Mouse (Mus musculus) lung, adult 2 months (tissue): Measurements from ENCODE around the gene Ddx28. TPM values are rescaled to one million over a fixed set of nuclear protein-coding genes. Genes with fewer than 3 reads are reported as not detected.
"Not testable (repeated sequence)": the region's sequence is repeated elsewhere in the genome, so short reads cannot be mapped to it uniquely, and the experiment has no call there.

Source experiments
- DNase-seq: peaks from one replicate; pipeline ENCODE4 v3.0.0; 2022
- H3K4me1 ChIP-seq: fragments of 200-500 bp; 2 replicates; pipeline ENCODE4 v1.6.1; 2011; ENCODE audit warnings: low read length; ENCODE audit not compliant: control insufficient read depth, insufficient read depth
- H3K4me3 ChIP-seq: fragments of 200-500 bp; replicated peaks from 2 replicates; pipeline ENCODE3; 2011; ENCODE audit warnings: low read depth, mild to moderate bottlenecking, control low read depth, low read length; ENCODE audit errors: extremely low read depth
- CTCF ChIP-seq: fragments of 200-500 bp; IDR thresholded peaks from 2 replicates; pipeline ENCODE4 v1.5.1; 2011; ENCODE audit warnings: mild to moderate bottlenecking, low read length, control low read depth; ENCODE audit not compliant: insufficient read depth
- POLR2A ChIP-seq: fragments of 200-500 bp; IDR thresholded peaks from 2 replicates; pipeline ENCODE4 v1.6.1; 2011; ENCODE audit warnings: low read depth, mild to moderate bottlenecking, control low read depth, low read length, borderline replicate concordance; ENCODE audit errors: extremely low read depth
- WGBS: fragments of 180-500 bp; shearing (Covaris S2); methylation state at CpG from one replicate; pipeline ENCODE4 v1.1.7; 2018; 5-methylcytosine and 5-hydroxymethylcytosine counted together
- polyA plus RNA-seq: library from polyadenylated mRNA; depleted of rRNA; stranded (reverse); fragments of >200 nt; gene quantifications from 2 replicates; pipeline ENCODE4 v1.2.3, GENCODE M21; 2012

Ddx28 gene
- polyA plus RNA-seq, 1 experiment: 6.7 TPM

DNA sequence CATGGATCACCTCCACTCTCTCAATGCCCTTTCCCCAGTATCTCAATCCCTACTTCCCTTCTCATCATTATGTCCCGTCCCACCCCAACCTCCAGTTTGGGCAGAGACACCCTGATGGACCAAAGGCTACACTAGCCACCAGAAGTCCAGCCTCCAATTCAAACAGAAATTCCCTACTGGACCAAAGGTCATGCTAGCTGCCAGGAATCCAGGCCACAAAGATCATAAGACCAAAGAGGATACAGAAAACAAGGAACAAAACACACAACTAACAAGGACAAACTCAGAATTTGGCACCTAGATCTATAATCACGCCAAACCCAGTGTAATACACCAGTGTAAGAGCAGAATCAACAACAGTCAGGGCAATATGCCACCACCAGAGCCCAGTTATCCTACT, 12.7 kb downstream of the Ddx28 start:
- no peaks in the 10 kb centered on the region for H3K4me1 ChIP-seq
- no peak overlapping the region for H3K4me3 ChIP-seq
- no peak for DNase-seq
- no peak for TF ChIP-seq CTCF
- TF ChIP-seq POLR2A: no peak
- WGBS: 74% methylated on average over 2 of the region's 2 CpGs

GRCm38 (mm10) chr8:105996359-105996758, 15.3 kb downstream of the Ddx28 start:
- DNase-seq: peak; percentile 12
- WGBS: 61% methylated on average over 7 of the region's 7 CpGs
- Histone ChIP-seq H3K4me1 (peaks cover 4% of the 10 kb centered on the region), H3K4me3 (no peak overlapping the region)
- no peak for TF ChIP-seq CTCF
- TF ChIP-seq POLR2A: no peak

DNA sequence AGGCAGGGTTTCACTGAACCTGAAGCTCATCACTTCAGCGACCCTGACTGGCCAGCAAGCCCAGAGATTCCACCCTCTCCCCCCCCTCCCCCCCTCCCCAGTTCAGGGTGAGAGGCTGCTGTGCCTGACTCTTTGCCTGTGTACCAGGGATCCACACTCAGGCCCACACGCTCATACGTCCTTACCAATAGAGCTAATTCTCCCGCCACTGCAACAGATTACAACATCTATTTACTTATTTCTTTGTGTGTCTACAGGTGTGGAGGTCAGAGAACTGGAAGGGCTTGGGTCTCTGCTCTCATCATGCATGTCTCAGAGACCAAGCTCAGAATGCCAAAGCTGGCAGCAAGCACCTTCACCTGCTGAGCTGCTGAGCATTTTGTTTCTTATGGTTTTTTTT, 18.5 kb downstream of the Ddx28 start:
- Histone ChIP-seq H3K4me3 (no peak overlapping the region), H3K4me1 (peaks cover 4% of the 10 kb centered on the region)
- TF ChIP-seq CTCF (no peak), POLR2A (no peak)
- 58% methylated on average over 4 of the region's 4 CpGs for WGBS
- DNase-seq: no peak

DNA sequence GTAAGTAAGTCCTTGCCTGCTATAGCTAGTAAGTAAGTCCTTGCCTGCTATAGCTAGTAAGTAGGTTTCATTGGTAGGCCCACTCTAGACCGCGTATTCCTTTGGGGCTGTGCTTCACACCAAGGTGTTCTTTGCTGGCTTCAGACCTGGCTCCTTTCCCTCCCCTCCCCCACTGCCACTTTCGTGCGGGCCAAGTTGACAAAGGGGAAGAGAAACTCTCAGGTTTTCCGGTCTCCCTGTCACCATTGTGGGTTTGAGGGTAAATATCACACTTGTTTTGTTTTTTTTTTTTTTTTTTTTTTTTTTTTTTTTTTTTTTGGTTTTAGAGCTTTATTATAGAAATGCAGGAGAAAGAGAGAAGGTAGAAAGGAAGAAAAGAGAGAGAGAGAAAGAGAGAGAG, 19.2 kb downstream of the Ddx28 start:
- Histone ChIP-seq H3K4me3 (no peak overlapping the region), H3K4me1 (peaks cover 4% of the 10 kb centered on the region)
- 41% methylated on average over 5 of the region's 5 CpGs for WGBS
- peak; percentile 20 for DNase-seq
- TF ChIP-seq POLR2A (no peak), CTCF (no peak)

- no peak overlapping the region for H3K4me3 ChIP-seq
- no peak for TF ChIP-seq CTCF
- peak; percentile 18; the same call in 1 of the 2 replicates for TF ChIP-seq POLR2A
- peak; percentile 30 for DNase-seq
- 58% methylated on average over 2 of the region's 2 CpGs for WGBS
- peaks cover 4% of the 10 kb centered on the region for H3K4me1 ChIP-seq
Observed at GRCm38 (mm10) chr8:105991546-105991945, 20.1 kb downstream of the Ddx28 start.

- 10% methylated on average over 15 of the region's 15 CpGs for WGBS
- no peak within 1 kb of the TSS for H3K4me3 ChIP-seq
- H3K4me1 ChIP-seq: peaks cover 4% of the 10 kb centered on the region
- TF ChIP-seq POLR2A: no peak
- peak; percentile 98 for TF ChIP-seq CTCF
- peak; percentile 89 for DNase-seq
Observed at GRCm38 (mm10) chr8:105990856-105991387, 20.8 kb downstream of the Ddx28 start, which contains the start of gene Dus2. Dus2 (plus strand) TSS chr8:105991337.

GRCm38 (mm10) chr8:105988546-105988945, 23.1 kb downstream of the Ddx28 start:
- Histone ChIP-seq H3K4me3 (no peak overlapping the region), H3K4me1 (peaks cover 4% of the 10 kb centered on the region)
- no peak for DNase-seq
- TF ChIP-seq CTCF: no peak
- TF ChIP-seq POLR2A: no peak
- WGBS: 83% methylated on average over 11 of the region's 11 CpGs

DNA sequence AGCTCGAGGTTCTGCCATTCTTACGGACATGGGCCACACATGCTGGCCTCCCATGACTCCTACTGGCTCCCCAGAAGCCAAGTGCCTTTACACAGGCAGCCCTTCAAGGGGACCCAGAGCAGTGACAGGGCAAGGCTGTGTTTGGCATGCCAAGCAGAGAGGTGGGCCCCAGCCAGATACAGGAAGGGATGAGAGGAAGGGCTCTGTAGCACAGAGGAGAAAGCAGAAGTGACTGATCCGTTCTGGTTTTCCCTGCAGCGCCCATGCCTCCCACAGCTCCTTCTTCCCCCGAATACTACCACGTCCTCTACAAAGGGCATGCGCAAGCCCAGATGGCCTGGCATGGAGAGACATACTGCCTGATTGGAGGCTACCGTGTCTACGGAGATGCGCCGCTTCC, 28.3 kb downstream of the Ddx28 start:
- H3K4me1 ChIP-seq, H3K4me3 ChIP-seq, DNase-seq: not testable (repeated sequence)
- 74% methylated on average over 11 of the region's 11 CpGs for WGBS

DNA sequence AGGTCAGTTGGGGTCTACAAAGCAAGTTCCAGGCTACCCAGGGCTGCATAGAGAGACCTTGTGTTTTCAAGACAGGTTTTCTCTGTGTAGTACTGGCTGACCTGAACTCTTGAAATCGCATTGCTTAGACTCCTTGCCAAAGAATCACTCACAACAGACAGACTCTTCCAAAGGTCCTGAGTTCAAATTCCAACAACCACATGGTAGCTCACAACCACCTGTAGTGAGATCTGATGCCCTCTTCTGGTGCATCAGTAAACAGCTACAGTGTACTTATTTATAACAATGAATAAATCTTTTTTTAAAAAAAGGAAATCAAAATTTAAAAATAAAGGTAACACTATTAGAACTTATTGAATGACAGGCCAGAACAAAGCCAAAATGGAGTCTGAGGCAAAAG, 30.5 kb downstream of the Ddx28 start:
- H3K4me1 ChIP-seq: no peaks in the 10 kb centered on the region
- no peak overlapping the region for H3K4me3 ChIP-seq
- 87% methylated on average over 1 of the region's 1 CpGs for WGBS
- DNase-seq: no peak
- no peak for TF ChIP-seq POLR2A
- no peak for TF ChIP-seq CTCF

GRCm38 (mm10) chr8:105979325-105979724, 32.4 kb downstream of the Ddx28 start, which contains the start of gene Dpep3:
Dpep3 (minus strand) TSS chr8:105979429.
- no peak for TF ChIP-seq POLR2A
- no peak for TF ChIP-seq CTCF
- Histone ChIP-seq H3K4me1 (no peaks in the 10 kb centered on the region), H3K4me3 (no peak within 1 kb of the TSS)
- 93% methylated on average over 15 of the region's 15 CpGs for WGBS
- DNase-seq: no peak
